Mouse (Mus musculus): ENCODE measurements around the gene Cep128.
A peak's percentile ranks its signal among the peaks of the same experiment; 100 is the strongest.

Gene Cep128

DNA sequence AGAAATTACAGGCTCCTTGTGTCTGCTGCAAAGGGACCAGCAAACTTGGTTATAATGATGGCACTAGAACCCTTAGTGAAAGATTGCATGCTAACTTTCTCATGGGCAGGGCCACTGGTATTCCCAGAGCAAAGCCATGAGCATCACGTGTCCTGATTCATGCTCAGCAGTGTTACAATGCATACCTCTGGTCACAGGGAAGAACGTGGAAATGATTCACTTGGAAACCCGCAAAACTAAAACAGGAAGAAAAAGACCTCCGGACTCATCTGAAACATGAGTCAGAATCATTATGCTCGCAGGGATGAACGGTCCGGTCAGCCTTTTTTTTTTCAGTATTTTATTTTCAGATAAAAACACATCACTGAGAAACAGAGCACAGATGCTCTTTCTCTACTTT lies 78.4 kb downstream of the Cep128 start:
- DNase-seq: no peak

GRCm38 (mm10) chr12:91305038-91305437 lies 79.2 kb downstream of the Cep128 start:
- no peak for DNase-seq

- DNase-seq: no peak
Measured at GRCm38 (mm10) chr12:91298700-91299099, 85.5 kb downstream of the Cep128 start.

GRCm38 (mm10) chr12:91295870-91296269 lies 88.3 kb downstream of the Cep128 start:
- DNase-seq: no peak

- no peak for DNase-seq
Measured at GRCm38 (mm10) chr12:91295436-91295835, 88.8 kb downstream of the Cep128 start.

- no peak for DNase-seq
Measured at GRCm38 (mm10) chr12:91273936-91274335, 110.3 kb downstream of the Cep128 start.

- no peak for DNase-seq
Measured at GRCm38 (mm10) chr12:91269634-91270033, 114.6 kb downstream of the Cep128 start.

- no peak for DNase-seq
Measured at GRCm38 (mm10) chr12:91268974-91269373, 115.2 kb downstream of the Cep128 start.

- DNase-seq: no peak
Measured at GRCm38 (mm10) chr12:91266014-91266413, 118.2 kb downstream of the Cep128 start.

- no peak for DNase-seq
Measured at GRCm38 (mm10) chr12:91265462-91265861, 118.7 kb downstream of the Cep128 start.

GRCm38 (mm10) chr12:91264828-91265355 lies 119.3 kb downstream of the Cep128 start:
- no peak for DNase-seq

GRCm38 (mm10) chr12:91263705-91264104 lies 120.5 kb downstream of the Cep128 start:
- DNase-seq: no peak

GRCm38 (mm10) chr12:91262801-91263200 lies 121.4 kb downstream of the Cep128 start:
- no peak for DNase-seq

DNA sequence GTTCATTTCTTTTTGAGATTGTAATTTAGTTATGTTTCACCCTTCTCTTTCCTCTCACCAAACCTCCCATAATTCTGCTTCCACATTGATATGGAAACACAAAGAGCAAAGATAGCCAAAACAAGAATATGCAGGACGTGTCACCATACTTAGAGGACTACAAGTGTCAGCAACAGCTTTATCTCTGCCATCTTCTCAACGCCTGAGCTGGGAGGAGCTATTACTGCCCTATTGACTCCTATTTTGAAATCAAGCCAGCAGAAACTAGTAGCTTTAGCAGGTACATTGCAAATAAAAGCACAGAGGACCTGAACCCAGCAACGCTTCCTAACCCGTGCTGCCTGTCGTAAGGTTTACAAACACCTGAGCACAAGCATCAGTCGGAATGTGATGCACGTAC lies 127.9 kb downstream of the Cep128 start:
- no peak for DNase-seq

GRCm38 (mm10) chr12:91254831-91255230 lies 129.4 kb downstream of the Cep128 start:
- no peak for DNase-seq

DNA sequence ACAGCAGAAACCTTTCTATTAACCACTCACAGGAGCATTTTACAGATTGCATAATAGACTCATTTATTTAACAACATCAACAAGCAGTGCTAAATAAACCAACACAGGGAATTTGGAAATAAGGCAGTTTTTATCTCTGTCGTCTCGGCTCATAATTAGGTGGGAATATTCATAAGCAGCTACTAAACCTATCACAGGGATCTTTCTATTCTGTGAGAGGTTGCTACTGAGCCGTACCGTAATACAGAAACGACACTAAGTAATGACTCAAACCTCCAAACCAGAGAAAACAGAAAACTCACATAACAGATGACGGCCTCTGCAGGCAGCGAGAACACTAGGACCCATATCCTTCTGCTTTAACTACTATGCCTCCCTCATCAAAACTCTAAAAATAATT lies 163.6 kb downstream of the Cep128 start:
- DNase-seq: no peak

DNA sequence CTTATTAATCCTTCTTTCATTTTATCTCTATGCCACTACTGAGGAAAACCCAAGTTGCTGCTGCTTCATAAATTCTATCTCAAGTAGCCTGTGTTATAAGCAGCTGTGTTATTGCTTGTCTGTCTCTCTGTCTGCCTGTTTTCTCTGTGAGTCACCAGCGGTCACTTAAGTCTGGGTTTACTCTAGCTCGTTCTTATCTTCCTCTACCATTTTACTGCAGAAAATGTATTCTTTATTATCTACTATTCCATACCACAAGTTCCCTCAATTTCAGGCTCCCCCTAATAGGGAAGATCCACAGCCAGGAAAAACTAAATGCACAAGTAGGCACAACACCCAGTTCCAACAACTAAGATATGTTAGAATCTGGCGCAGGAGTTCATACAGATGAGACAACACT lies 178.7 kb downstream of the Cep128 start:
- DNase-seq: no peak

DNA sequence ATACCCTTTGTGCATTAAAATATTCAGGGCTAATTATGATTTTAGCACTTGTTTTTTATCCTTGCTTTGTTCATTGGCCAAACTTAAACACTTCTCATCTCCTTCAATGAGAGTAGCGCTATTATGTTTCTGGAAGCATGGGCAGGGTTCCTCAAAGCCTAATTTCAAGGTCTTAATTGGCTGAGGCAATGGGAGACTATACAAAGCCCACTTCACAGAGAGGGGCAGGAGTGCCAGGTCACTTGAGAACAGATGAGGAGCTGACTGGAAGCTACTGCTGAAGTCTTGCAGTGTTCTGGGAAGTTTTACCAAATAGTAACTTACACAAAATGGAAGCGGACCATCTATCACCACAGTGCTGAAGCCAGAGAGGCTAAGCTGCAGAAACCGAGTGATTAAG lies 179.9 kb downstream of the Cep128 start:
- DNase-seq: peak; percentile 43

GRCm38 (mm10) chr12:91202496-91202895 lies 181.7 kb downstream of the Cep128 start:
- no peak for DNase-seq

- no peak for DNase-seq
Measured at GRCm38 (mm10) chr12:91189111-91189510, 195.1 kb downstream of the Cep128 start.

DNA sequence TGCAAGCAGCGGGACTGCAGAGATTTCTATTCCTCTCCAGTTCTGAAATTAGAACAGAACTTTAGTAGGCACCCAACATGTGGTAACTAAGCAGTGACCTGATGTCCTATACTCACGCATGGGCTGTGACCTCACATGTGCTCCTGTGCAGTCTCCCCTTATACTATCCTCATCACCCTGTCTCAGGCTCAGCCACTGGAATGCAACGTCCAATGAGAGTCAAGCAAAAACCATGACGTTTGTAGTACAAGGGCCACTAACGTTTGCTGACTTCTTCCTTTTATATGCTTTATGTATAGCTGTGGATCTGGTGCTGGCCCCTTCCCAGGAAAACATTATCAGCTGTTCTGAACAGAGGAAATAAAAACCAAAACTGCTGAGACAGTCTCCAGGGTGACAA lies 198.6 kb downstream of the Cep128 start:
- DNase-seq: no peak

GRCm38 (mm10) chr12:91184616-91185015 lies 199.6 kb downstream of the Cep128 start:
- no peak for DNase-seq

- DNase-seq: no peak
Measured at GRCm38 (mm10) chr12:91183928-91184327, 200.3 kb downstream of the Cep128 start.

DNA sequence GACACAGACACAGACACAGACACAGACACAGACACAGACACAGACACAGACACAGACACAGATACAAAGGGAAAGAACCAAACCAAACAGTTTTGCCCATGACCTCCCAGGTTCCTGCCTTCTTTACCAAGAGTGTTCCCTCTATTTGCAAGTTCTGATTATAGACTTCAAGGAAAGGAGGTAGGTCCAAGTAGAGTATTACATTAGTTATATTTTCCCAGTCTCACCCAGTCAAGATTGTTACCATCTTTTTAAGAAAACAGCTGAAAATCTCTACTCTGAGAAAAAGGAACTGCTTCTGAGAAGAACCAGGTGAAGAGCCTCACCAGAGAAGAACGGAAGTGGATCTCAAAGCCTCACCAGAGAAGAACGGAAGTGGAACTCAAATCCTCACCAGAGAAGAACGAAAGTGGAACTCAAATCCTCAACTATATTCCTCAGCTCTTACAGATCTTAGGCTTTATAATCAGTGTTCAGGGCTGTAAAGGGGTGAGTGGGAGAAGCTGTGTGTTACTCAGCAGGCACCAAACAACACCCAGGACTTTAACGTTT lies 200.8 kb downstream of the Cep128 start:
- no peak for DNase-seq

- DNase-seq: no peak
Measured at GRCm38 (mm10) chr12:91176808-91177526, 207.2 kb downstream of the Cep128 start.

Measured in layer of hippocampus, adult 9-11 months (tissue).